Mouse (Mus musculus) C2C12 (cell line): ENCODE data around the gene Trpm2. TPM values are rescaled to one million over a fixed set of nuclear protein-coding genes. Genes with fewer than 3 reads are reported as not detected.

Experiments
- H3K27me3 ChIP-seq: one replicate; pipeline ENCODE4 v1.6.1; 2011; ENCODE audit not compliant: control insufficient read depth, insufficient read depth, insufficient read length
- H3K36me3 ChIP-seq: one replicate; pipeline ENCODE4 v1.6.1; 2011; ENCODE audit not compliant: control insufficient read depth, insufficient read depth
- H3K4me3 ChIP-seq: one replicate; pipeline ENCODE4 v1.5.1; 2011; ENCODE audit warnings: mild to moderate bottlenecking, control low read depth; ENCODE audit not compliant: poor library complexity, insufficient read depth, severe bottlenecking
- H3K79me2 ChIP-seq: one replicate; pipeline ENCODE4 v1.6.1; 2011; ENCODE audit not compliant: control insufficient read depth, insufficient read depth
- H3K79me3 ChIP-seq: one replicate; pipeline ENCODE4 v1.6.1; 2011; ENCODE audit warnings: low read depth, control low read depth
- H3ac ChIP-seq: one replicate; pipeline ENCODE3; 2011; ENCODE audit warnings: low read depth; ENCODE audit not compliant: control insufficient read depth, insufficient read length
- CEBPB ChIP-seq: IDR thresholded peaks from one replicate; pipeline ENCODE4 v1.6.1; 2011; ENCODE audit warnings: low read depth, mild to moderate bottlenecking, control low read depth, moderate library complexity
- CTCF ChIP-seq: IDR thresholded peaks from one replicate; pipeline ENCODE4 v1.5.1; 2011; ENCODE audit not compliant: control insufficient read depth, insufficient read depth, insufficient read length
- FOSL1 ChIP-seq: IDR thresholded peaks from one replicate; pipeline ENCODE4 v1.8.0; 2011; ENCODE audit warnings: mild to moderate bottlenecking, low read length; ENCODE audit not compliant: poor library complexity, insufficient read depth, severe bottlenecking
- MAX ChIP-seq: IDR thresholded peaks from one replicate; pipeline ENCODE4 v1.6.1; 2011; ENCODE audit warnings: mild to moderate bottlenecking, control low read depth
- MYOD1 ChIP-seq: IDR thresholded peaks from one replicate; pipeline ENCODE4 v1.6.1; 2011; ENCODE audit warnings: low read depth; ENCODE audit not compliant: control insufficient read depth, insufficient read length
- MYOG ChIP-seq: IDR thresholded peaks from one replicate; pipeline ENCODE4 v1.6.1; 2011; ENCODE audit not compliant: control insufficient read depth, insufficient read length; ENCODE audit errors: extremely low read depth
- USF1 ChIP-seq: IDR thresholded peaks from one replicate; pipeline ENCODE4 v1.6.1; 2011; ENCODE audit warnings: low read depth, mild to moderate bottlenecking, control low read depth, moderate library complexity
- polyA plus RNA-seq: library from polyadenylated mRNA; unstranded; fragments of >200 nt; fragmentation: generic; extraction: Trizol; gene quantifications from one replicate; pipeline ENCODE4 v1.2.1, GENCODE M21; 2012; ENCODE audit warnings: missing spikeins

Gene Trpm2
- polyA plus RNA-seq, 1 experiment = 0.02 TPM

DNA sequence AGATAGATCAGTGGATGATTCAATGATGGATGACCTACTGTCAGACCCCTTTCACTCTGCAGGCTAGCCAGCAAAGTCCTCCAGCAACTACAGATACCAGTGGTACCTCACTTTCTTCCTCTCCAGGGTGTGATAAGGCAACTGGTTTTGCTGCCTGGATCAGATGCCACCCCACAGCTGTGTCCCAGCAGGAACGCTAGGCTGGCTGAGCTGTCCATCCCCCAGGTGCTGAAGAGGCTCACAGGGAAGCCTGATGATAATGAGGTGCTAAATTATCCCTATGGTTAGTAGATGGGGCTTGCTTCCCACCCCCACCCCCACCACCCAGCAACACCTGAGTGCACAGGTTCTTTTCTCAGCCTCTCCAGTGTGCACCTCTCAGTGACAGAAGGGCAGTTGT is 102.8 kb downstream of the Trpm2 start:
- Histone ChIP-seq H3K27me3 (no peaks in the 10 kb centered on the region), H3K4me3 (no peak overlapping the region), H3K36me3 (no peaks in the 10 kb centered on the region), H3K79me3 (no peaks in the 10 kb centered on the region), H3K79me2 (no peaks in the 10 kb centered on the region), H3ac (no peak overlapping the region)
- TF ChIP-seq MYOG = no peak
- no peak for TF ChIP-seq CTCF

DNA sequence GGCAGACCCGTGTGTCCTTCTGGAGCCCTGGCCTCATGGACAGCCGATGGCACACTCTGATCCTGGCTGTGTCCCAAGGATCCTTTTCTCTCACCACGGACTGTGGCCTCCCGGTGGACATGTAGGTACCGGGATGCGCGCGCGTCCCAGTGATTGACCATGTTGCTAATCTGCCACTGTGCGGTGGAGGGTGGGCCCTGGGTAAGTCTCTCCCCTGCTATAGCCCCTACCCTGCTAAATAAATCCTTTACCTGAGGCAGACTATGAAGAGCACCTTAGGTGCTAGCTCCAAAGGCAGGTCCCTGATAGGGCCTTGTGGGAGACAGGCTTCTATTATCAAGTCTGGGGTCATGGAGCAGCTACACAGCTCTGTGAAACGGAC is 105.6 kb downstream of the Trpm2 start:
- peaks cover 5% of the 10 kb centered on the region for H3K27me3 ChIP-seq
- no peaks in the 10 kb centered on the region for H3K79me2 ChIP-seq
- H3ac ChIP-seq = no peak overlapping the region
- no peak overlapping the region for H3K4me3 ChIP-seq
- H3K79me3 ChIP-seq = no peaks in the 10 kb centered on the region
- H3K36me3 ChIP-seq = no peaks in the 10 kb centered on the region
- TF ChIP-seq CTCF (no peak), CEBPB (no peak), MYOD1 (no peak), MYOG (no peak), FOSL1 (no peak), MAX (no peak), USF1 (no peak)

DNA sequence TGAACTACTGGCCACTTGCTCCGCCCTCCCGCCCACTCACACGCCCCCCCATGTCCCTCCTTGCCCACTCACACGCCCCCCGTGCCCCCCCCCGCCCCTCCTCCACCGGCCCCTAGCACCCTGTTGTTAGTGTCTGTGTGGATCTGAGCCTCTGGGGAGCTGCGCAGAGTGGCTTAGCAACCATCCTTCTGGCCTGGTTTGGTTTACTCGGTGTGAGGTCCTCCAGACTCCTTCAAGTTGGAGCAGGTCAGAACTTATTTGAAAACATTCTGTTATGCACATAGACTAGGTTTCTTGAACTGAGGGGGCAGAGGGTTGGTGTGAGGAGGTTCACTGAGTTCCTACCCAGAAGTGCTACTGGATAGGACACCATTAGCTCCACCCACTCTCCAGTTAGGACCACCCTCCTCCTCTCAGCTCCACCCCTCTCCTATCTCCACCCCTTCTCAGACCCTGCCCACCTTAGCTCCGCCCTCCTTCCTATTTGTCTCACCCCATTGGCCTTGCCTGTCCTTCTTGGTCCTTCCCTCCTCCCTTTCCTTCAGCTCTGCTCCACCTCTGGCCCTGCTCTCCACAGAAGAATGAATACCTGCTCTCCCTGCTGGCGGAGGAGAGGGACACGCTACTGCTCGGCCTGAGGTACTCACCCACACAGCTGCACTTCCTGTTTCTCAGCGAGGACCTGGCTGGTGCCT is 106.1 kb downstream of the Trpm2 start:
- H3K36me3 ChIP-seq = no peaks in the 10 kb centered on the region
- no peak overlapping the region for H3K4me3 ChIP-seq
- H3ac ChIP-seq = no peak overlapping the region
- H3K79me2 ChIP-seq = no peaks in the 10 kb centered on the region
- TF ChIP-seq CEBPB = no peak
- no peak for TF ChIP-seq USF1
- TF ChIP-seq MYOG = no peak
- TF ChIP-seq MAX = no peak
- no peak for TF ChIP-seq FOSL1
- TF ChIP-seq CTCF = no peak
- no peak for TF ChIP-seq MYOD1
- H3K27me3 ChIP-seq = peaks cover 10% of the 10 kb centered on the region
- H3K79me3 ChIP-seq = no peaks in the 10 kb centered on the region

DNA sequence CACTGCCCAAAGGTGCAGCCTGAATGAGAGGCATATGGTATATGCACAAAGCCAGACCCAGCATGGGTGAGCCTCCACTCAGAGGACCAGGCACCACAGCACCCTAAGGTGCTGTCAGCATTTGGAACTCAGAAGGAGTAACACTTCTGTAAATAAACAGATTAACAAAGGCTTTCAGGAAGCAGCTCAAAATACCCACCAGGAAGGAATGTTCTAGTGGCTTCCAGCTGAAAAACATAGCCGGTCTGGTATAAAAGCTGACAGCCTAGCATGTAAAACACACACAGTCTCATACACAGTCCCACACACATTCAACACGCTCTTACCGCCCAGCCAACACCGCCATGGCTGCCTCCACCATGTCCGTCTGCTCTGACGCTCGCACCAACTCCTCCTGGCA is 108.7 kb downstream of the Trpm2 start, which contains the start of gene Gm3285:
Gm3285 (plus strand) TSS at position 301 of the 400 bp plus-strand sequence.
- Histone ChIP-seq H3K27me3 (peaks cover 10% of the 10 kb centered on the region), H3K79me2 (no peaks in the 10 kb centered on the region), H3K4me3 (no peak within 1 kb of the TSS), H3K79me3 (no peaks in the 10 kb centered on the region), H3ac (no peak within 1 kb of the TSS), H3K36me3 (no peaks in the 10 kb centered on the region)
- no peak for TF ChIP-seq CTCF
- no peak for TF ChIP-seq MYOD1
- TF ChIP-seq CEBPB = no peak
- no peak for TF ChIP-seq MYOG
- no peak for TF ChIP-seq USF1
- TF ChIP-seq MAX = no peak
- no peak for TF ChIP-seq FOSL1

Other genes starting within 250 kb of the Trpm2 start
- gene Krtap12-1, start 250.0 kb downstream of the Trpm2 start, polyA plus RNA-seq = not detected
- not detected for gene Gm10100, start 244.1 kb downstream of the Trpm2 start, polyA plus RNA-seq
- gene Gm18596, start 227.9 kb downstream of the Trpm2 start, polyA plus RNA-seq = not detected
- not detected for gene Gm9736, start 219.2 kb downstream of the Trpm2 start, polyA plus RNA-seq
- gene Gm3233, start 210.9 kb downstream of the Trpm2 start, polyA plus RNA-seq = not detected
- gene Gm3238, start 199.2 kb downstream of the Trpm2 start, polyA plus RNA-seq = not detected
- not detected for gene Gm7138, start 193.6 kb downstream of the Trpm2 start, polyA plus RNA-seq
- gene Gm3250, start 188.0 kb downstream of the Trpm2 start, polyA plus RNA-seq = not detected
- not detected for gene Gm7137, start 182.4 kb downstream of the Trpm2 start, polyA plus RNA-seq
- gene Gm9639, start 175.5 kb downstream of the Trpm2 start, polyA plus RNA-seq = not detected
- not detected for gene Gm19668, start 171.4 kb downstream of the Trpm2 start, polyA plus RNA-seq
- not detected for gene Gm9507, start 158.7 kb downstream of the Trpm2 start, polyA plus RNA-seq
- not detected for gene Gm2696, start 155.9 kb downstream of the Trpm2 start, polyA plus RNA-seq
- gene Krtap10-4, start 143.5 kb downstream of the Trpm2 start, polyA plus RNA-seq = not detected
- gene Krtap10-10, start 134.6 kb downstream of the Trpm2 start, polyA plus RNA-seq = not detected
- gene Gm36176, start 123.8 kb downstream of the Trpm2 start, polyA plus RNA-seq = not detected
- gene Gm10318, start 117.7 kb downstream of the Trpm2 start, polyA plus RNA-seq = not detected
- gene Gm3285, start 108.6 kb downstream of the Trpm2 start, polyA plus RNA-seq = not detected
- gene Lrrc3, start 68.0 kb downstream of the Trpm2 start, polyA plus RNA-seq = 0.01 TPM
- gene 1810043G02Rik, start 8.0 kb upstream of the Trpm2 start, polyA plus RNA-seq = 14.6 TPM
- gene Pfkl, start 39.5 kb upstream of the Trpm2 start, polyA plus RNA-seq = 45.2 TPM
- gene Dnmt3l, start 71.4 kb upstream of the Trpm2 start, polyA plus RNA-seq = not detected
- not detected for gene Aire, start 73.0 kb upstream of the Trpm2 start, polyA plus RNA-seq
- 0.06 TPM for gene Icosl, start 98.7 kb upstream of the Trpm2 start, polyA plus RNA-seq
- 38.0 TPM for gene D10Jhu81e, start 199.2 kb upstream of the Trpm2 start, polyA plus RNA-seq
- gene Pwp2, start 214.6 kb upstream of the Trpm2 start, polyA plus RNA-seq = 32.4 TPM